Mouse (Mus musculus): ENCODE data around the gene Celf1.

Celf1 gene

DNA sequence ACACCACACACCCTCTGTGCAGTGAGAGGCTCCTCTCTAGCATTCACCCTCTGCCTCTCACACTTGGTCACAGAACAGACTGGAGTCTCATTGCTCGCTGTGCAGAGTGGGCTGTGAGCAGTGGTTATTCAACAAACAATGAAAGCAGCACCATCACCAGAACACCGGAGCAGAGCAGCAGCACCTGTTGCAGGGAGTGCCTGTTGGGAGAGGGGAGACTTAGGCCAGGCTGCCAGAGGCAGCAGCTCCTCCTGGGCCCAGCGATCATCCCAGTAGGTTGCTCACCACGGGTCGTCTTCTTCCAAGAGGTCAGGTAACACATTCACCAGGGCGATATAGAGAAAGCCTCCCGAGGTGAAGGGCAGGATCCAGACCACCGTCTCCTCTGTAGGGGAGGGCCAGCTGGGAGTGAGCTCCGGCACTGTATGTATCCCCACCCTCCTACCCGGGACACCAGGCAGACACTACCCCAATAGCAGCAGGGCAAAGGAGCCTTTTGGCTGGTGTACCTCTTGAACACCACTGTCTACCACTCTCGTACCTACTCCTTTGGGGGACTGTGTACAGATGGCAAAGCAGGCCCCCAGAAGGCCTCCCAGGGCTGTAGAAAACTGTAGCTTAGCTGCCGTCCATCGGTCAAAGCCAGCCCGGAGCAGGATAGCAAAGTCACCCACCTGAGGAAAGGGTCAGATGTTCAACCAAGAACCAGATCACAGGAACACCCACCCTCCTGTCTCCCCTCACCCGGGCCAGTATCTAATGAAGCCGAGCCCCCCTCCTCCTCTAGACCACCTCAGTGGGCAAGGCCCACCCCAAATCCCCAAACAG lies 122.8 kb downstream of the Celf1 start:
- DNase-seq (ENCODE audit: low spot score) = no peak

- DNase-seq (ENCODE audit: low spot score) = no peak
Measured at GRCm38 (mm10) chr2:91064211-91064610, 124.0 kb downstream of the Celf1 start.

DNA sequence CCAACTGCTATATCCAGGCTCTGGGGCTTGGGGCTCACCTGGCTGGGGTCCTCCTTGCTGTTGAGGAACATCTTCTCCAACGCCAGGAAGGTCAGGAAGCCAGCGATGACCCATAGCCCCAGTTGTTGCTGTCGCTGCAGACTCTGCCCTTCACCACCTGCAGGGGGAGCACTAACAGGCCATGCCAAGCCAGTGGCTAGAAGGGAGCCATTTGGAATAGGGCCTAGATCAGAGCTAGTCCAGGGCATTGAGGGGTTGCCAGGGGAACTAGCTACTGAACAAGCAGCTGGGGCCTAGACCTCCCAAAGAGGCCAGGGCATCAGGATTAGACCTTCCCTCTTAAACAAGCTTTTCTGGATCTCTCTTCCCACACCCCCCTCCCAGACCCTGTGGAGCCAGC lies 125.4 kb downstream of the Celf1 start:
- no peak for DNase-seq (ENCODE audit: low spot score)

- no peak for DNase-seq (ENCODE audit: low spot score)
Measured at GRCm38 (mm10) chr2:91066455-91066854, 126.3 kb downstream of the Celf1 start.

GRCm38 (mm10) chr2:91068162-91068871 lies 128.1 kb downstream of the Celf1 start:
- no peak for DNase-seq (ENCODE audit: low spot score)

GRCm38 (mm10) chr2:91068872-91069165 lies 128.6 kb downstream of the Celf1 start:
- DNase-seq (ENCODE audit: low spot score) = no peak
